Mouse (Mus musculus): ENCODE data around the gene Dip2b.

DNA sequence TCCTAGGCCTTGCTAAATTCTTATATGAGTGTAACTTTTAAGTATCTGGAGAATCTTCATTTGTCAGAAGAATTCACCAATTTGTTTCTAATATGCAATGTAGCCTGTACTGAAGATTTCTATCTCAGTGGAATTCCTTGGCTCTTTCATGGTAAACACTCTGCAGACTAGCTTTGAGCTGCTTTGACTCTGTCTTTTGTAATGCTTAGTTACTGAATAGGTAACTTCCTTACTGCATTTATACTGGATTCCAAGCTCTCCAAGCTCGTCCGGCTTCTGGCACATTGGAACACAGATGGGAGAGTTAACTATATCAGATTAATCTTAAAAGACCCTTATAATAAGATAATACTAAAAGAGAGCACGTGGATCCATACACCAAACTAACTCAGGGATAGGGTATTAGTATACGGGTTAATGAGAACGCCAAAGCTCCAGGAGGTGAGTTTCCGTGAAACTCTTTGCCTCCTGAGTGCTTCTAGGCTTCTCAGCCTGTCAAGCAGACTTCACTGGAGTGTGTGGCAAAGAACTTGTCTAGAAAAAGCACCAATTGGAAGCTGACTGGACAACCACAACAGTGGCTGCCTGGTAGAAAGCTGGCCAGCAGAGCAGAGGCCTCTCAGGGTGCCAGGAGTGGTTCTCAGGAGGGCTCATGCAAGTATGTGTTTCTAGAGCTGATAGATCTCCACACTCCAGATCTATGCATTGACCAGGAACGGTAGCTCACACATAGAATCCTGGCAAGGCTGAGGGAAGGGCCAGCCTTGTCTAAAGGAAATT, 220.4 kb downstream of the Dip2b start:
- TF ChIP-seq CTCF (IDR thresholded peaks at IDR 0.05; ENCODE audit: control insufficient read depth, insufficient read depth, insufficient replicate concordance, low read depth, low read length): no peak
- no peak for TF ChIP-seq POLR2A (IDR thresholded peaks at IDR 0.05; ENCODE audit: control insufficient read depth, low read depth, low read length)
